Mouse (Mus musculus) small intestine, adult 2 months (tissue): ENCODE data around the gene Gm1113.

Experiments used
- CTCF ChIP-seq: fragments of 200-500 bp; IDR thresholded peaks from 2 replicates; pipeline ENCODE4 v1.5.1; 2012; ENCODE audit warnings: low read depth, mild to moderate bottlenecking, control low read depth, inconsistent platforms, low read length, moderate library complexity, mixed read lengths; ENCODE audit not compliant: insufficient replicate concordance, insufficient read length; ENCODE audit errors: extremely low read depth
- POLR2A ChIP-seq: fragments of 200-500 bp; IDR thresholded peaks from 2 replicates; pipeline ENCODE4 v1.6.1; 2012; ENCODE audit warnings: low read depth, mild to moderate bottlenecking, control low read depth, inconsistent platforms, low read length, moderate library complexity

- TF ChIP-seq CTCF (no peak), POLR2A (no peak)
Measured at GRCm38 (mm10) chr9:35541941-35542340, 23.9 kb upstream of the Gm1113 start.
